Mouse (Mus musculus): ENCODE data around the gene Usp9y. TPM values are rescaled to one million over a fixed set of nuclear protein-coding genes. Genes with fewer than 3 reads are reported as not detected.
A peak's percentile ranks its signal among the peaks of the same experiment; 100 is the strongest.

Usp9y gene
- not detected in 2 replicates for polyA plus RNA-seq (2012; rRNA removed)
- not detected in 2 replicates for polyA plus RNA-seq (2014; fragmentation: Nextera tagmentation; extraction: Ambion mirVana)

DNA sequence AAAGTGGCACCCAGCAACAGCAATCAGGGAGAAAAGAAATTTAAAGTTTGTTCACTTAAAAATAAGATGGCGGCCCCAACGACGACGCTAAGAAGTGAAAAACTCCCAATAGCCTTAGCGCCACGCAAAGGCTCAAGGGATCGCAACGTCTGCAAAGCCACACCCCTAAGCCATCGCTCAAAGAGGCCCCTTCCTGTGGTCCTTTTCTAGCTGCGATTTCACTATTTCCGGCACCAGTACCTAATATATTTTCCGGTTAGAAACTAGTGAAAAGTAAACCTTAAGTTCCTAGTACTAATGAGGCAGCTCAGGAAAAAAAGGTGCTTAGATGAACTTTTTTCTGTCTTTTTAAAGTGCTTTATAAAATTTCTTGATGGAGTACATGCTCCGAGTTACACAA is at the start of gene Usp9y:
TSS of gene Usp9y (minus strand) at position 101 of the 400 bp plus-strand sequence.
- H3K36me3 ChIP-seq (replicated peaks; ENCODE audit: control insufficient read depth, insufficient read depth, low read depth) = no peaks in the 10 kb centered on the region
- ATAC-seq (ENCODE audit: insufficient read depth) = no peak
- H3K9me3 ChIP-seq (ENCODE audit: control insufficient read depth, low read length) = no peaks in the 10 kb centered on the region
- no peak within 1 kb of the TSS for H3K4me2 ChIP-seq (ENCODE audit: low read depth)
- H3K27me3 ChIP-seq (ENCODE audit: control insufficient read depth, insufficient read depth, low read length) = no peaks in the 10 kb centered on the region
- no peak within 1 kb of the TSS for H3K9ac ChIP-seq (replicated peaks)
- 79% methylated on average over 12 of the region's 13 CpGs for WGBS (ENCODE audit: insufficient replicate concordance)
- no peaks in the 10 kb centered on the region for H3K4me1 ChIP-seq (replicated peaks; ENCODE audit: control insufficient read depth in 2 of 2, insufficient read depth in 2 of 2, low read length in 1 of 2)
- no peak for TF ChIP-seq CTCF (IDR thresholded peaks at IDR 0.05; ENCODE audit: low read depth)
- no peak for TF ChIP-seq EP300 (IDR thresholded peaks at IDR 0.05; ENCODE audit: low read depth)
- DNase-seq (ENCODE audit: low read depth in 3 of 3, low spot score in 3 of 3) = no peak
- H3K4me3 ChIP-seq (ENCODE audit: insufficient read depth in 1 of 2, low read depth in 2 of 2, low read length in 2 of 2) = no peak within 1 kb of the TSS
- H3K27ac ChIP-seq = no peak within 1 kb of the TSS

DNA sequence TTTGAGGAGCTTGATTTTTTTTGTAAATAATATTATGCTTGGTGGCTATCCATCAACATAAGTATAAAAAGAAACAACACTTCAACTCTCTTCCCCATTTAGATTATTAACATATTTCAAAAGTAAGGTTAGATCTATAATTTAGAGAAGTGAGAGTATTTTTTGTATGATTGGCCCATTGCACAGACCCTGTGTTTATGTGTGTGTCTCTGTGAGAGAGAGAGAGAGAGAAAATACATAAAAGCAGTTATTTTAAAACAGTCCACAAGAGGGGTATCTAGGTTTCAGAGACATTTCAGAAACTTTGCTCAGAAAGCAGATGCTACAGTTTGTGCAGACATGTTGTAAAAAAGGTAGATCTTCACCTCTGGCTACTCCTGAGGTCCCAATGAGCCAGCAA is 165.9 kb downstream of the Usp9y start:
- Histone ChIP-seq H3K9ac (replicated peaks) (no peak overlapping the region), H3K4me1 (replicated peaks; ENCODE audit: control insufficient read depth in 2 of 2, insufficient read depth in 2 of 2, low read length in 1 of 2) (no peaks in the 10 kb centered on the region), H3K4me2 (ENCODE audit: low read depth) (no peak overlapping the region), H3K36me3 (replicated peaks; ENCODE audit: control insufficient read depth, insufficient read depth, low read depth) (no peaks in the 10 kb centered on the region), H3K9me3 (ENCODE audit: control insufficient read depth, low read length) (no peaks in the 10 kb centered on the region), H3K27ac (no peak overlapping the region), H3K4me3 (ENCODE audit: insufficient read depth in 1 of 2, low read depth in 2 of 2, low read length in 2 of 2) (no peak overlapping the region), H3K27me3 (ENCODE audit: control insufficient read depth, insufficient read depth, low read length) (no peaks in the 10 kb centered on the region)
- no peak for DNase-seq (ENCODE audit: low read depth in 3 of 3, low spot score in 3 of 3)
- no peak for ATAC-seq (ENCODE audit: insufficient read depth)
- TF ChIP-seq EP300 (IDR thresholded peaks at IDR 0.05; ENCODE audit: low read depth) (no peak), CTCF (IDR thresholded peaks at IDR 0.05; ENCODE audit: low read depth) (no peak)

DNA sequence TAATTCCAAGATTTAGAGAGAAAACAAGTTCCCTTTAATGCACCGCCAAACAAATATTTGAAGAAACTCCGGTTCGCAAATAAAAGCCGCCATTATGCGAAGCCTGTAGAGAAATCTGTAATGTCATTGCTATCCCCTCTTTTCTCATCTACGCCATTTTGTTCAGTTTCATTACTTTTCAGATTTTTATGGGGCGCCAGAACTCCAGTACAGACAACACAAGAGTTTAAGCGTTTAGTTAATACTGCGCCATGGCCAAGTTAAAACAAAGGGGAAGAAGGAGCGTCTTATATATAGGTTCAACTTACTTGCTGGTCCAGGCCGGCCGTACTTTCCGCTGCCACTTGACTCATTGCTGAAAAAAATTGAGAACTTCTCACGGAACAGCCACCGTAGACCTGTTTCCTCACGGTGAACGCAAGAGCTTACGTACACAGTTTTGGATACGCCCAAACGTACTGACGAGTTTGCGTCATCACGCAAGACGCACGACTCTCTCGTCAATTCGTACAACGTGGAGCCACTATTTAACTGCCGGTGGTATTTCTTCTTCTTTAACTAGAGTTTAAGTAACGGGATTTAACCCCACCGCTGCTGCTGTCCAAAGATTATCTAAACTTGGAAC is 173.3 kb downstream of the Usp9y start, which contains the start of gene Ddx3y:
TSS of gene Ddx3y (minus strand) at position 459 of the 625 bp plus-strand sequence.
- no peaks in the 10 kb centered on the region for H3K27me3 ChIP-seq (ENCODE audit: control insufficient read depth, insufficient read depth, low read length)
- ATAC-seq (ENCODE audit: insufficient read depth) (peak; percentile 80), DNase-seq (ENCODE audit: low read depth in 3 of 3, low spot score in 3 of 3) (peak; percentile 24 to 72 (median 67))
- no peaks in the 10 kb centered on the region for H3K4me1 ChIP-seq (replicated peaks; ENCODE audit: control insufficient read depth in 2 of 2, insufficient read depth in 2 of 2, low read length in 1 of 2)
- TF ChIP-seq EP300 (IDR thresholded peaks at IDR 0.05; ENCODE audit: low read depth) (no peak), CTCF (IDR thresholded peaks at IDR 0.05; ENCODE audit: low read depth) (no peak)
- peak within 1 kb of the TSS; percentile 61 for H3K9ac ChIP-seq (replicated peaks)
- H3K9me3 ChIP-seq (ENCODE audit: control insufficient read depth, low read length) = no peaks in the 10 kb centered on the region
- peak within 1 kb of the TSS; percentile 66; the same call in 1 of the 2 replicates for H3K27ac ChIP-seq
- peak within 1 kb of the TSS; percentile 60 to 81 for H3K4me3 ChIP-seq (ENCODE audit: insufficient read depth in 1 of 2, low read depth in 2 of 2, low read length in 2 of 2)
- 1% methylated on average over 29 of the region's 31 CpGs for WGBS (ENCODE audit: insufficient replicate concordance)
- H3K4me2 ChIP-seq (ENCODE audit: low read depth) = peak within 1 kb of the TSS; percentile 50; the same call in 1 of the 2 replicates
- H3K36me3 ChIP-seq (replicated peaks; ENCODE audit: control insufficient read depth, insufficient read depth, low read depth) = no peaks in the 10 kb centered on the region

GRCm38 (mm10) chrY:1285735-1286134 is 173.8 kb downstream of the Usp9y start:
- Histone ChIP-seq H3K9ac (replicated peaks) (peak overlapping the region; percentile 61; the same call in 1 of the 2 replicates), H3K36me3 (replicated peaks; ENCODE audit: control insufficient read depth, insufficient read depth, low read depth) (no peaks in the 10 kb centered on the region), H3K4me3 (ENCODE audit: insufficient read depth in 1 of 2, low read depth in 2 of 2, low read length in 2 of 2) (peak overlapping the region; percentile 60 to 81), H3K4me1 (replicated peaks; ENCODE audit: control insufficient read depth in 2 of 2, insufficient read depth in 2 of 2, low read length in 1 of 2) (no peaks in the 10 kb centered on the region), H3K9me3 (ENCODE audit: control insufficient read depth, low read length) (no peaks in the 10 kb centered on the region), H3K27ac (peak overlapping the region; percentile 66; the same call in 1 of the 2 replicates), H3K27me3 (ENCODE audit: control insufficient read depth, insufficient read depth, low read length) (no peaks in the 10 kb centered on the region), H3K4me2 (ENCODE audit: low read depth) (peak overlapping the region; percentile 50; the same call in 1 of the 2 replicates)
- 5% methylated on average over 11 of the region's 12 CpGs for WGBS (ENCODE audit: insufficient replicate concordance)
- DNase-seq (ENCODE audit: low read depth in 3 of 3, low spot score in 3 of 3) = peak in 1 of 3 experiments; percentile 37
- ATAC-seq (ENCODE audit: insufficient read depth) = peak; percentile 63; the same call in 1 of the 2 replicates
- TF ChIP-seq EP300 (IDR thresholded peaks at IDR 0.05; ENCODE audit: low read depth) = no peak
- TF ChIP-seq CTCF (IDR thresholded peaks at IDR 0.05; ENCODE audit: low read depth) = no peak

Other genes with a start within 250 kb of the Usp9y start
- gene Uty, start 214.0 kb downstream of the Usp9y start, polyA plus RNA-seq (2012; rRNA removed) = 1.5 and 3.7 TPM in 2 replicates
- 6.6 TPM in 1 of 2 replicates, not detected in the other for gene Uty, start 214.0 kb downstream of the Usp9y start, polyA plus RNA-seq (2014; fragmentation: Nextera tagmentation; extraction: Ambion mirVana)
- gene Ddx3y, start 173.2 kb downstream of the Usp9y start, polyA plus RNA-seq (2012; rRNA removed) = 4.1 and 9.1 TPM in 2 replicates
- gene Ddx3y, start 173.2 kb downstream of the Usp9y start, polyA plus RNA-seq (2014; fragmentation: Nextera tagmentation; extraction: Ambion mirVana) = 13.6 TPM in 1 of 2 replicates, not detected in the other